16 mouse cellular contexts compared by ENCODE assay signal in genomic region chr15:37124299-37124698, GRCm38 (mm10).
DNase-seq lines count a peak whose midpoint lies in the region; ATAC-seq and TF ChIP-seq lines count a peak whose summit lies in the region.
"Had no signal": no experiment of that assay in that cellular context is flagged by ENCODE, and none has a peak within 500 bp of the region (broad histone marks: within the 10 kb centered on the region; RNA-seq: fewer than 3 reads in every experiment).

No protein-coding gene starts in this region.

- DNase-seq in adrenal gland, postnatal 25 days = peak; percentile 20
- no peak for DNase-seq in adrenal gland, adult 8-10 months
- peak; percentile 36 for DNase-seq in kidney, postnatal 10 days
- DNase-seq in kidney, adult 11 months = no peak
- DNase-seq in midbrain, embryonic 11.5 days (ENCODE audit: low spot score, missing footprints) = peak; percentile 57
- no peak for DNase-seq in midbrain, postnatal 0 days (ENCODE audit: low spot score)
- peak; percentile 77 for DNase-seq in telencephalon, adult 2 months (ENCODE audit: low read depth, low spot score)
- DNase-seq in ovary, postnatal 36 days (ENCODE audit: low spot score) = no peak
- DNase-seq: cerebellum, adult 8-10 months; embryo, embryonic 11 days; liver, embryonic 13.5 days; thymus, postnatal 14 days had no signal

- H3K9ac ChIP-seq in midbrain, embryonic 11.5 days (ENCODE audit: low read length) = no peak overlapping the region
- no peak overlapping the region for H3K9ac ChIP-seq in midbrain, postnatal 0 days (replicated peaks; ENCODE audit: low read length, poor library complexity, severe bottlenecking)
- H3K9ac ChIP-seq: forebrain, embryonic 12.5 days; hindbrain, embryonic 15.5 days; liver, embryonic 13.5 days; neural tube, embryonic 12.5 days had no signal

- H3K4me1 ChIP-seq in midbrain, embryonic 11.5 days (ENCODE audit: control insufficient read depth, insufficient read depth, low read length) = no peaks in the 10 kb centered on the region
- no peaks in the 10 kb centered on the region for H3K4me1 ChIP-seq in midbrain, postnatal 0 days (ENCODE audit: insufficient read depth, low read length)
- H3K4me1 ChIP-seq: forebrain, embryonic 12.5 days; hindbrain, embryonic 15.5 days; liver, embryonic 13.5 days; neural tube, embryonic 12.5 days had no signal

- H3K4me3 ChIP-seq in midbrain, embryonic 11.5 days (ENCODE audit: low read depth, low read length) = no peak overlapping the region
- no peak overlapping the region for H3K4me3 ChIP-seq in midbrain, postnatal 0 days (ENCODE audit: low read depth, low read length)
- H3K4me3 ChIP-seq: forebrain, embryonic 12.5 days; hindbrain, embryonic 15.5 days; liver, embryonic 13.5 days; megakaryocyte, embryonic 14.5 days; neural tube, embryonic 12.5 days had no signal

- H3K9me3 ChIP-seq in midbrain, embryonic 11.5 days (ENCODE audit: control insufficient read depth, low read length) = no peaks in the 10 kb centered on the region
- H3K9me3 ChIP-seq in midbrain, postnatal 0 days (ENCODE audit: low read length) = no peaks in the 10 kb centered on the region
- H3K9me3 ChIP-seq: forebrain, embryonic 12.5 days; hindbrain, embryonic 15.5 days; liver, embryonic 13.5 days; neural tube, embryonic 12.5 days had no signal

- H3K27ac ChIP-seq in midbrain, embryonic 11.5 days (ENCODE audit: low read depth, low read length) = no peak overlapping the region
- no peak overlapping the region for H3K27ac ChIP-seq in midbrain, postnatal 0 days (ENCODE audit: low read depth, low read length)
- H3K27ac ChIP-seq: forebrain, embryonic 12.5 days; hindbrain, embryonic 15.5 days; liver, embryonic 13.5 days; neural tube, embryonic 12.5 days had no signal

- no peak for TF ChIP-seq CTCF in midbrain, postnatal 0 days (IDR thresholded peaks at IDR 0.05)

- H3K36me3 ChIP-seq in midbrain, embryonic 11.5 days (ENCODE audit: control insufficient read depth, insufficient read depth, low read length) = no peaks in the 10 kb centered on the region
- no peaks in the 10 kb centered on the region for H3K36me3 ChIP-seq in midbrain, postnatal 0 days (ENCODE audit: insufficient read depth, low read length)
- H3K36me3 ChIP-seq: forebrain, embryonic 12.5 days; hindbrain, embryonic 15.5 days; liver, embryonic 13.5 days; neural tube, embryonic 12.5 days had no signal

- H3K4me2 ChIP-seq in midbrain, embryonic 11.5 days = no peak overlapping the region
- H3K4me2 ChIP-seq in midbrain, postnatal 0 days (ENCODE audit: low read depth, low read length, poor library complexity, severe bottlenecking) = no peak overlapping the region
- H3K4me2 ChIP-seq: forebrain, embryonic 12.5 days; hindbrain, embryonic 15.5 days; liver, embryonic 13.5 days; neural tube, embryonic 12.5 days had no signal

- 87% methylated on average over 7 of the region's 7 CpGs for WGBS in midbrain, embryonic 11.5 days
- WGBS in midbrain, postnatal 0 days = 83% methylated on average over 7 of the region's 7 CpGs

- H3K27me3 ChIP-seq in midbrain, embryonic 11.5 days (ENCODE audit: control insufficient read depth, insufficient read depth, low read length) = no peaks in the 10 kb centered on the region
- no peaks in the 10 kb centered on the region for H3K27me3 ChIP-seq in midbrain, postnatal 0 days (ENCODE audit: insufficient read depth, low read length)
- H3K27me3 ChIP-seq: forebrain, embryonic 12.5 days; hindbrain, embryonic 15.5 days; liver, embryonic 13.5 days; neural tube, embryonic 12.5 days had no signal

- no peak for ATAC-seq in midbrain, embryonic 11.5 days (ENCODE audit: low FRiP score)
- no peak for ATAC-seq in midbrain, postnatal 0 days (ENCODE audit: low FRiP score)

Comparison
In these comparisons a context has a peak if more than half of its experiments do, and no peak if none do; other contexts are left out.
1. DNase-seq: peak in adrenal gland, postnatal 25 days (single experiment), kidney, postnatal 10 days (single experiment), midbrain, embryonic 11.5 days (single experiment) and telencephalon, adult 2 months (single experiment); none in adrenal gland, adult 8-10 months (single experiment), kidney, adult 11 months (single experiment), midbrain, postnatal 0 days (single experiment) and ovary, postnatal 36 days (single experiment).